Mouse (Mus musculus) megakaryocyte, embryonic 14.5 days (primary cell): ENCODE data around the gene B3galt5.

Source experiments
- FLI1 ChIP-seq: IDR thresholded peaks from 2 replicates; pipeline ENCODE4 v1.6.1; 2012; ENCODE audit warnings: low read length, inconsistent platforms, mixed read lengths
- GATA1 ChIP-seq: IDR thresholded peaks from 3 replicates; pipeline ENCODE4 v1.6.1; 2012; ENCODE audit warnings: mixed read lengths, low read length, inconsistent platforms, borderline replicate concordance

GRCm38 (mm10) chr16:96362873-96363272 lies 127.3 kb downstream of the B3galt5 start:
- TF ChIP-seq GATA1 (no peak), FLI1 (no peak)
